Mouse (Mus musculus) thymus, postnatal 14 days (tissue): ENCODE measurements around the gene Pla2g4c.

Experiments
- DNase-seq: peaks from one replicate; pipeline ENCODE4 v3.0.0; 2021

Gene Pla2g4c

DNA sequence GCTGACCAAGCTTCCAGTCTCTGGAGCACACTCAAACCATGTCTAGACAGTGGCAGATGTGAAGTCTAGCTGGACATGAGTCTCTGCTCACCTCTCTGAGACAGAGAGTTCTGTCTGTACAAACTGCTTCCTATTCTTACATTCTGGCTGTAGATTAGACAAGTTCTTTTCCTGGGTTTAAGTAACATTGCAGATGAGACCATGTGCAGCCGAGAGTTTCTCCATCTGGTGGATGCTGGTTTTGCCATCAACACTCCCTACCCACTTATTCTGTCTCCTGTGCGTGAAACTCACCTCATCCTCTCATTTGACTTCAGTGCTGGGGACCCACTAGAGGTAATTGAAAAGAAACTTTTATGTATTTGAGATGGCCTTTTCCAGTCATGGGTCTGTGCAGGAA lies 56.1 kb downstream of the Pla2g4c start:
- DNase-seq = no peak

DNA sequence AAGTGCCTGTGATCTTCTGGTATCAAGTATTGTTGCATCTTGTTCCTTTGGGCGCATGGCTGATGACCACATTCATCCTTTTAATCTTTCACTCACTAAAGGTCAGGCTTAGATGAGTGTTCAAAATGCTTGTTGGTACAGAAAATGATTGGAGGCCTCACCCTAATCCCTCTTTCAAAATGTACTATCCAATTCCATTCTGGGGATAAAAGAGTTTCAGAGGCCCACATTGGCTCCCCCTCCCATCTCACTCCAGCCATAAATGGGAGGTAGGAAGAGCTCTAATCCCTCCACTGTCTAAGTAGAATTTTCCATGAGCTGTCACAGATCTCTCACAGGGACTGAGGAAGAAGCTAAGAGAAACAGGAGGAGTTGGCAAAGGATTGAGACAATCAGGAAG lies 73.4 kb downstream of the Pla2g4c start, which contains the start of gene Cabp5:
TSS of gene Cabp5 (plus strand) at position 301 of the 400 bp plus-strand sequence.
- no peak for DNase-seq
